Mouse (Mus musculus): ENCODE results near the gene Nbr1. TPM values are rescaled to one million over a fixed set of nuclear protein-coding genes. Genes with fewer than 3 reads are reported as not detected.
"Not testable (repeated sequence)": the region's sequence is repeated elsewhere in the genome, so short reads cannot be mapped to it uniquely, and the experiment has no call there.

Gene Nbr1
- polyA plus RNA-seq, 1 experiment: 179 TPM

DNA sequence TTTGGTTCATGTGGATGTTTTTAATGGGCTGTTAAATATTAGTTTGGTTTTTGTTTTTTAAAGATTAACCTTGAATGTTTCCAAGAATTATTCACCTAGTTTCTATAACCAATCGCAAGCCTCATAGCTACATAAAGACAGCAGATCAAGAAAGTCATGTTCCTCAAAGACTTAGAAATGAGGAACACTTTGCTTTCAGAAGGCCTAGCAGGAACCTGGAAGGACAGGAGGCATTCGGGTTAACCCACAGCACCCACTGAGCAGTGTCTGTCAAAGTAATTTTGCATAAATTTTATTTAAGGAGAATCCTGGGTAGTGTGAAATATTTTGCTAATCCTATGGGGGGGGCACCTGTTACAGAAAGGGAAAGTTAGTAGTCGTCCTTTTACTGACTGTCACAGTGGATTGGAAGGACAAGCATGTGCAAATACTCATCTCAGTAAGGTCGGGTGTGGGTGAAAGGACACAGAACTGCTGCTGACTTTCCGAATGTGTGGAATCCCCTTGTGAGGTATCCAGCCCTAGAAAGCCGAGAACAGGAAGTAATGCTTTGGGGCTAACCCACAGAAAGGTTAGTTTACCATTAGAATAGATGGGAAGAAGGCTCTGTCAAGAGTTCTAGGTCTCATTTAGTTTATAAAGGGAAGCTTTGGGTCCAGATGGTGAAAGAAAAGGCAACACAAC, 29.3 kb downstream of the Nbr1 start:
- Histone ChIP-seq H3K27ac (ENCODE audit: insufficient read depth, low read depth, low read length) (peak overlapping the region; percentile 91), H3K4me1 (ENCODE audit: control insufficient read depth, insufficient read depth, low read length) (peaks cover 44% of the 10 kb centered on the region), H3K4me3 (ENCODE audit: insufficient read depth, low read length) (no peak overlapping the region)
- TF ChIP-seq POLR2A (IDR thresholded peaks at IDR 0.05; ENCODE audit: borderline replicate concordance, low read depth, low read length) (no peak), CTCF (IDR thresholded peaks at IDR 0.05; ENCODE audit: low read depth, low read length) (no peak)

DNA sequence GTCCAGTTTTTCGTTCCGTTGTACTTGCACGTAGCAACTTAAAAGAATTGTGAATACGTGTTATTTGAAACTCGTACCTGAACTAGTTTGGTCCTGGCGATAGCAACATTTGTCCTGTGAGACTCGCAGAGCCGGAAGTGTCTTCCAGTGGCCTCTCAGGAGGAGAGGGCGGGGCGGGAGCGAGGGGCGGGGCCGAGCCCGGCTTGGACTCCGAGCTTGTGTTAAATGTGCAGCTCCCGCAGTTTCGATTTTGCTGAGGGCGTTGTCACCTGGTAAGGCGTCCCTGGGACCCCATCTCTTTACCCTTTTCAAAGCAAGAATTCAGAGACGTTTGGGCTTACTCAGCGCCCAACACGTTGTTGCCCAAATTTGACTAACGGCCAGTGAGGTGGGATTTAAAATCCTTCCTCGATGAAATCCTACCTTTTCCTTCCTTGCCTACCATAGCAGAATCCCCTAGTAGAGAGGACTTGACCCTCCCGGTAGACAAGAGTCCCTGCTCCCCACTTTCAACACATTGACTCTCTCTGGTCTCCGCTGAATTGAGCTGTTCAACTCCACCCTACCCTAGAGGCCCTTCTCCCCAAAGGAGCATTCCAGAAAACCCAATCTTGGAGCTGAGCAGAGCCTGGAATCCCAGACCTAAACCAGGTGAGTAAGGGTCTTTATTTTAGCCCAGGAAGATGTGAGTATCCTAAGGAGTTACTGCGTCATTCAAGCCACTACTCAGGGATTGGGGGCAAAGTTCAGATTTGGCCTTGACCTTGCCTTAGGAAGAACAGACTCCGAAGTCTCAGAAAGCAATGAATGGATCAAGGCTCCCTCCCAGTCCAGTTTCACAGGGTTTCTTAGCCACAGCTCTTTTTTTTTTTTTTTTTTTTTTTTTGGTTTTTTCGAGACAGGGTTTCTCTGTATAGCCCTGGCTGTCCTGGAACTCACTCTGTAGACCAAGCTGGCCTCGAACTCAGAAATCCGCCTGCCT, 30.4 kb downstream of the Nbr1 start, which contains the start of gene Tmem106a:
Gene Tmem106a, plus strand, starts transcription at position 189 of the 982 bp plus-strand sequence.
- Histone ChIP-seq H3K4me1 (ENCODE audit: control insufficient read depth, insufficient read depth, low read length) (peaks cover 55% of the 10 kb centered on the region), H3K4me3 (ENCODE audit: insufficient read depth, low read length) (peak within 1 kb of the TSS; percentile 74), H3K27ac (ENCODE audit: insufficient read depth, low read depth, low read length) (peak within 1 kb of the TSS; percentile 99)
- TF ChIP-seq POLR2A (IDR thresholded peaks at IDR 0.05; ENCODE audit: borderline replicate concordance, low read depth, low read length) (no peak; the same call in 1 of the 2 replicates), CTCF (IDR thresholded peaks at IDR 0.05; ENCODE audit: low read depth, low read length) (no peak)

DNA sequence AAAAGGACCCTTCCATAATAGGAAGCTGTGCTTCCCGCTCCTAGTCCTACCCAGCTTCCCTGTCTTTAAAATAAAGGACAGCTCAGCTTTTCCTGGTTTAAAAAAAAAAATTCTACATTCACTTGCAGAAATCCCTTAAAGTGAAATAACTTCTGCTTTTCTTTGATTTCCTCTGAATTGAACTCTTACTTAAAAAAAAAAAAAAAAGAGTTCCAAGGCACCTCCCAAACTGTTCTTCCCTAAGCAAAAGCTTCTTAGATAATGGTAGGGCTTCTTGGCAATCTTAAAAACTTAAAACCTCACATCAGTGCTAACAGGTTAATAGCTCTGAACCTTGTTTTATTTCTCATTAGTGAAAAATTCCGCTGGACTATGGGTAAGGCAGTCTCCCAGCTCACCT, 31.3 kb downstream of the Nbr1 start:
- Histone ChIP-seq H3K4me3 (ENCODE audit: insufficient read depth, low read length) (peak overlapping the region; percentile 74), H3K27ac (ENCODE audit: insufficient read depth, low read depth, low read length) (peak overlapping the region; percentile 99), H3K4me1 (ENCODE audit: control insufficient read depth, insufficient read depth, low read length) (peaks cover 58% of the 10 kb centered on the region)
- TF ChIP-seq CTCF (IDR thresholded peaks at IDR 0.05; ENCODE audit: low read depth, low read length) (no peak), POLR2A (IDR thresholded peaks at IDR 0.05; ENCODE audit: borderline replicate concordance, low read depth, low read length) (no peak)

DNA sequence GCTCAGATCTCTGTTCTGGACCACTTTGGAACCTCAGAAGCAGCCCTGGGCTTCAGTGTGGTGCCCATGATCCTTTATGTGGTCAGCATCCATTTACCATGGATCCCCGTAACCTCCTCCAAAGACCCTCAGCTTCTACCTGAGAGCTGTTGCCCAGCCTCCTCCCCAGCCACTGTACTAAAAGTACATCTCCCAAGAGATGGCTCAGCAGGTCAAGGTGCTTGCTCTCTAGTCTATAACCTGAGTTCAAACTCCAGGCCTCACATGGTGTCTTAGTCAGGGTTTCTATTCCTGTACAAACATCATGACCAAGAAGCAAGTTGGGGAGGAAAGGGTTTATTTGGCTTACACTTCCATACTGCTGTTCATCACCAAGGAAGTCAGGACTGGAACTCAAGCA, 33.1 kb downstream of the Nbr1 start:
- H3K4me3 ChIP-seq (ENCODE audit: insufficient read depth, low read length); H3K27ac ChIP-seq (ENCODE audit: insufficient read depth, low read depth, low read length): not testable (repeated sequence)
- H3K4me1 ChIP-seq (ENCODE audit: control insufficient read depth, insufficient read depth, low read length): peaks cover 60% of the 10 kb centered on the region

DNA sequence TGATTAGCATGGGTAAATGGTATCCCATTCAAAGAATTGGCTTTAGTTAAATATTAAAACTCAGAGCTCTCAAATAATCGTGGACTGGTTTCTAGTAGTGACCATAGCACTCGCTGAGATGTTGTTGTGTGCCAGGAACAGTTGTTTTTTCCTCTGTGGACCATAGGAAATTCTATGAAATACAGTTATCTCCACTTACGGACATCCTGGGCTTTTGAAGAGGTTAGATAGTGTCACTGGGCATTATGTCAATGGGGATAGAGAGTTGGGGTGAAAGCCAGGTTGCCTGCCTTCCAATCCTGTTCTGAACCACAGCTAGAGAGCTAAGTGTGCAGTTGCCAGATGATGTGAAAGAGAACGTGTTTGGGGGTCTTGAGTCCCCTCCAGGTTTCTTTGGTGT, 33.9 kb downstream of the Nbr1 start:
- Histone ChIP-seq H3K27ac (ENCODE audit: insufficient read depth, low read depth, low read length) (peak overlapping the region; percentile 90), H3K4me1 (ENCODE audit: control insufficient read depth, insufficient read depth, low read length) (peaks cover 54% of the 10 kb centered on the region), H3K4me3 (ENCODE audit: insufficient read depth, low read length) (no peak overlapping the region)
- TF ChIP-seq POLR2A (IDR thresholded peaks at IDR 0.05; ENCODE audit: borderline replicate concordance, low read depth, low read length) (no peak), CTCF (IDR thresholded peaks at IDR 0.05; ENCODE audit: low read depth, low read length) (no peak)

DNA sequence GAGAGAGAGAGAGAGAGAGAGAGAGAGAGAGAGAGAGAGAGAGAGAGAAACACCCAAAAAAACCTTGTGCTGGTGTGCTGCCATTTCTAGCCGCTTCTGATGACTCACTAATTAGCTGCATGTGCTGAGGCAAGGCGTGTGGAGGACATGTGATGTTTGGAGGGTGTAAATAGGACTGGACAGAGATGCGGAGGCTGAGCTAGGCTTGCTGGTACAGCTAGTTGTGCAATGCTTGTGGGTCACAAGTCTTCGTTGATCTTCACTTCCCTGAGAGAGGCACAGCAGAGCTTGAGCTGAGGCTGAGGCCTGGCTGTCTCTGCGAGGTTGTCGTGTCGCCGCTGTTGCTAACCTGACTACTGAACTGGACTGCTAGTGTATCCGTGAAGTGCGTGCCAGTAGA, 35.7 kb downstream of the Nbr1 start:
- H3K27ac ChIP-seq (ENCODE audit: insufficient read depth, low read depth, low read length): peak overlapping the region; percentile 99
- peaks cover 46% of the 10 kb centered on the region for H3K4me1 ChIP-seq (ENCODE audit: control insufficient read depth, insufficient read depth, low read length)
- H3K4me3 ChIP-seq (ENCODE audit: insufficient read depth, low read length): peak overlapping the region; percentile 40
- TF ChIP-seq CTCF (IDR thresholded peaks at IDR 0.05; ENCODE audit: low read depth, low read length) (no peak), POLR2A (IDR thresholded peaks at IDR 0.05; ENCODE audit: borderline replicate concordance, low read depth, low read length) (no peak)

DNA sequence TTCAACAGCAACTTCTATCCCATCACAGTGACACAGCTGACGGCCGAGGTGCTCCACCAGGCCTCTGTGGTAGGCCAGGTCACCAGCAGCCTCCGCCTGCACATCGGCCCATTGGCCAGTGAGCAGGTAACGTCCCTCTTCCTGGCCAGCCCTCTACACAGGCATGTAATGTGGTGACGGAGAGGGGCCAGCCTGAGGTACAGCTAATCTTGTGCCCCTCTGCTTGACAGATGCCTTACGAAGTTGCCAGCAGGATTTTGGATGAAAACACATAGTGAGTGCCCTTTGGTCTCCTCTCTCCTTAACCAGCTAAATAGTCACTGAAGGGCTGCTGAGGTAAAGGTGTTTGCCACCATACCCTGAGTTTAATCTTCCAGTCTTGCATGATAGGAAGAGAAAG, 36.9 kb downstream of the Nbr1 start:
- TF ChIP-seq POLR2A (IDR thresholded peaks at IDR 0.05; ENCODE audit: borderline replicate concordance, low read depth, low read length): no peak
- no peak for TF ChIP-seq CTCF (IDR thresholded peaks at IDR 0.05; ENCODE audit: low read depth, low read length)
- Histone ChIP-seq H3K27ac (ENCODE audit: insufficient read depth, low read depth, low read length) (peak overlapping the region; percentile 64), H3K4me3 (ENCODE audit: insufficient read depth, low read length) (no peak overlapping the region)

DNA sequence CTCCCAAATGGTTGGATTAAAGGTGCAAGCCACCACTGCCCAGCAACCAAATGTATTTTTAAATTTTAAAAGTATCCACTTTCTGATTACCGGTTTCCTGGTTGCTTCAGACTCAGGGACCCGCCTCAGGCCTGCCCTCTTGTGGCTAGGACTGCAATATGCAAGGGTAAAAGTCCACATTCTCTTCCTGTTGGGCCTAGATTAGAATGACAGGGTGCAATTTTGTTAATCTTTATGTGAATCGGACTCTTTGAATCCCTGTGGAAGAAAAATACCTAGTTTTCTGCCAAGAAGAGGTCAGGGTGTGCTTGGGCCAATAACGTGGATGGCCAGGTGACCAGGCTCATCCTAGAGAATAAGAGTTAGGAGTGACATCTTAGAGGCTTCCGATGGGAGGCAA, 37.5 kb downstream of the Nbr1 start:
- H3K4me1 ChIP-seq (ENCODE audit: control insufficient read depth, insufficient read depth, low read length): peaks cover 36% of the 10 kb centered on the region
- TF ChIP-seq POLR2A (IDR thresholded peaks at IDR 0.05; ENCODE audit: borderline replicate concordance, low read depth, low read length) (no peak), CTCF (IDR thresholded peaks at IDR 0.05; ENCODE audit: low read depth, low read length) (peak; percentile 84)
- H3K27ac ChIP-seq (ENCODE audit: insufficient read depth, low read depth, low read length): peak overlapping the region; percentile 64
- no peak overlapping the region for H3K4me3 ChIP-seq (ENCODE audit: insufficient read depth, low read length)

More for the DNA sequence above, 36.9 kb downstream of the Nbr1 start:
- H3K4me1 ChIP-seq (ENCODE audit: control insufficient read depth, insufficient read depth, low read length): peaks cover 40% of the 10 kb centered on the region

DNA sequence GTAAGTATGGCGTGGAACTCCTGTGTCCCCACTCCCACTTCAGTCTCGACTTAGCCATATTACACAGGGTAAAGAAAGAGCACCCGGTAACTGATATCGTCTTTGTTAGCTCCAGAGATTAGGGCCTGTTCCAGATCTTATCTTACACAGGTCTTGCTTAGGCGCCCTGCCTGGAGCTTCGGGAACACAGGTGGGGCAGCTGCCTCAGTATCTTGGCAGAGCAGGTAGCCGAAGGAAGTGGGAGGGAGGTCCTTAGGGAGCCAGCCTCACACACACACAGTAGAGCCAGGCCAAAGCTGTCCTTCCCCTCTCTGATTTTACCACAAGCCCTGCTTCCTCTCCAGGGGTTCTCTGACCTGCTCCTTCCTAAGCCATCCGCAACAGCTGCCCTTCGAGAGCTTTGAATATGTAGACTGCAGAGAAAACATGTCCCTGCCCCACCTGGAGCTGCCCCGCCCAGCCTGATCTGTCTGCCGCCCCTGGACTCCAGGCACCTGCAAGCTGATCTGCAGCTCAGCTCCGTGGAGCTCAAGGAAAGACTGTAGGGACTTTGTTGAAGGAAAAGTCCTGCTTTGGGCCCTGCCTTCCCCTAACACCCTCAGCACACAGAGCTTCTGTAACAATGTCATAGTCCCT, 38.2 kb downstream of the Nbr1 start:
- H3K4me1 ChIP-seq (ENCODE audit: control insufficient read depth, insufficient read depth, low read length): peaks cover 31% of the 10 kb centered on the region
- no peak overlapping the region for H3K27ac ChIP-seq (ENCODE audit: insufficient read depth, low read depth, low read length)
- no peak for TF ChIP-seq CTCF (IDR thresholded peaks at IDR 0.05; ENCODE audit: low read depth, low read length)
- no peak overlapping the region for H3K4me3 ChIP-seq (ENCODE audit: insufficient read depth, low read length)
